ENCODE assay signal across 18 mouse cellular contexts in genomic region chr2:120619538-120619937, GRCm38 (mm10). TPM values are rescaled to one million over a fixed set of nuclear protein-coding genes. Genes with fewer than 3 reads are reported as not detected.
DNase-seq lines count a peak whose midpoint lies in the region; TF ChIP-seq lines count a peak whose summit lies in the region.
"Had no signal": no experiment of that assay in that cellular context is flagged by ENCODE, and none has a peak within 500 bp of the region (broad histone marks: within the 10 kb centered on the region; RNA-seq: fewer than 3 reads in every experiment).

No protein-coding gene starts in this region.

- no peak overlapping the region for H3K27ac ChIP-seq in kidney, adult 2 months (ENCODE audit: insufficient read depth, low read depth, low read length)
- H3K27ac ChIP-seq in testis, adult 2 months (ENCODE audit: control insufficient read depth, insufficient read depth, low read depth, low read length) = no peak overlapping the region
- no peak overlapping the region for H3K27ac ChIP-seq in bone marrow, adult 2 months (ENCODE audit: control insufficient read depth, insufficient read depth, low read depth, low read length, poor library complexity)
- H3K27ac ChIP-seq: forebrain, embryonic 10.5 days; heart, embryonic 15.5 days; limb, embryonic 12.5 days; midbrain, embryonic 15.5 days had no signal

- no peaks in the 10 kb centered on the region for H3K36me3 ChIP-seq in kidney, adult 2 months (ENCODE audit: control insufficient read depth, insufficient read depth, low read length)
- no peaks in the 10 kb centered on the region; the same call in none of the 2 replicates for H3K36me3 ChIP-seq in testis, adult 2 months (ENCODE audit: control insufficient read depth, insufficient read depth, low read length)

- no peaks in the 10 kb centered on the region for H3K27me3 ChIP-seq in kidney, adult 2 months (replicated peaks; ENCODE audit: control insufficient read depth, insufficient read depth, low read length)
- H3K27me3 ChIP-seq in testis, adult 2 months (ENCODE audit: control insufficient read depth, insufficient read depth, low read length) = no peaks in the 10 kb centered on the region
- H3K27me3 ChIP-seq: heart, embryonic 15.5 days; limb, embryonic 12.5 days; midbrain, embryonic 15.5 days had no signal

- TF ChIP-seq CTCF in kidney, adult 2 months (conservative IDR thresholded peaks at IDR 0.05; ENCODE audit: insufficient read depth, insufficient read length, low read depth, low read length) = peak; percentile 25; the same call in 1 of the 2 replicates
- 0 out of 2 replicates have a peak, but pooled peaks have one; percentile 10 for TF ChIP-seq CTCF in testis, adult 2 months (IDR thresholded peaks at IDR 0.05; ENCODE audit: control insufficient read depth, insufficient read depth, insufficient replicate concordance, low read depth, low read length)
- TF ChIP-seq CTCF in bone marrow, adult 2 months (IDR thresholded peaks at IDR 0.05; ENCODE audit: control insufficient read depth, insufficient read depth, low read length) = peak; percentile 12; the same call in 1 of the 2 replicates

- 97% methylated on average over 1 of the region's 1 CpGs for WGBS in kidney, adult 2 months
- WGBS in bone marrow, adult 2 months = 96% methylated on average over 1 of the region's 1 CpGs

- DNase-seq in kidney, adult 2 months = no peak
- DNase-seq in kidney, postnatal 25 days = no peak
- DNase-seq in testis, postnatal 10 days (ENCODE audit: low spot score) = no peak
- no peak for DNase-seq in left cerebral cortex, adult 11 months (ENCODE audit: low spot score)
- DNase-seq in retina, postnatal 1 day = no peak
- DNase-seq: adrenal gland, postnatal 14 days; kidney, adult 11 months; kidney, postnatal 4 days; layer of hippocampus, postnatal 36 days; lung, adult 2 months; right cerebral cortex, postnatal 25 days; thymus, adult 2 months had no signal

- no peak for TF ChIP-seq POLR2A in kidney, adult 2 months (IDR thresholded peaks at IDR 0.05; ENCODE audit: low read depth, low read length)
- TF ChIP-seq POLR2A in testis, adult 2 months (IDR thresholded peaks at IDR 0.05; ENCODE audit: control insufficient read depth, low read depth, low read length) = no peak
- TF ChIP-seq POLR2A in bone marrow, adult 2 months (IDR thresholded peaks at IDR 0.05; ENCODE audit: borderline replicate concordance, control insufficient read depth, low read depth, low read length) = no peak

- H3K4me3 ChIP-seq in kidney, adult 2 months (ENCODE audit: insufficient read depth, low read depth, low read length) = no peak overlapping the region
- H3K4me3 ChIP-seq in testis, adult 2 months (ENCODE audit: control insufficient read depth, low read depth, low read length) = no peak overlapping the region
- no peak overlapping the region for H3K4me3 ChIP-seq in bone marrow, adult 2 months (replicated peaks; ENCODE audit: control insufficient read depth, low read depth, low read length)
- H3K4me3 ChIP-seq: forebrain, embryonic 10.5 days; heart, embryonic 15.5 days; limb, embryonic 12.5 days; midbrain, embryonic 15.5 days had no signal

- H3K4me1 ChIP-seq in kidney, adult 2 months (ENCODE audit: control insufficient read depth, insufficient read depth, low read length) = no peaks in the 10 kb centered on the region
- no peaks in the 10 kb centered on the region for H3K4me1 ChIP-seq in testis, adult 2 months (ENCODE audit: control insufficient read depth, insufficient read depth, low read length)
- no peaks in the 10 kb centered on the region; the same call in 1 of the 2 replicates for H3K4me1 ChIP-seq in bone marrow, adult 2 months (ENCODE audit: control insufficient read depth, insufficient read depth, low read length)
- H3K4me1 ChIP-seq: forebrain, embryonic 10.5 days; heart, embryonic 15.5 days; limb, embryonic 12.5 days; midbrain, embryonic 15.5 days had no signal

RNA-seq across cellular contexts. Expression of gene Stard9, which starts 9.4 kb away (rescaled TPM):
- polyA plus RNA-seq in kidney, adult 2 months (2012; rRNA removed) = 4.4 and 5.3 TPM in 2 replicates
- 26.9 and 28.7 TPM in 2 replicates for polyA plus RNA-seq in testis, adult 2 months (2012; rRNA removed)
- polyA plus RNA-seq in bone marrow, adult 2 months (2011; ENCODE audit: insufficient read depth, insufficient read length, low replicate concordance, missing spikeins) = 1.4 and 3.6 TPM in 2 replicates

RNA-seq across cellular contexts. Expression of gene Lrrc57, which starts 10.2 kb away (rescaled TPM):
- 10.3 and 10.6 TPM in 2 replicates for polyA plus RNA-seq in kidney, adult 2 months (2012; rRNA removed)
- 217 and 232 TPM in 2 replicates for polyA plus RNA-seq in testis, adult 2 months (2012; rRNA removed)
- polyA plus RNA-seq in bone marrow, adult 2 months (2011; ENCODE audit: insufficient read depth, insufficient read length, low replicate concordance, missing spikeins) = 7.5 and 10.3 TPM in 2 replicates

RNA-seq across cellular contexts. Expression of gene Haus2, which starts 10.4 kb away (rescaled TPM):
- 2.4 and 3.2 TPM in 2 replicates for polyA plus RNA-seq in kidney, adult 2 months (2012; rRNA removed)
- 3.0 and 5.0 TPM in 2 replicates for polyA plus RNA-seq in testis, adult 2 months (2012; rRNA removed)
- 3.7 and 6.8 TPM in 2 replicates for polyA plus RNA-seq in bone marrow, adult 2 months (2011; ENCODE audit: insufficient read depth, insufficient read length, low replicate concordance, missing spikeins)

RNA-seq across cellular contexts. Expression of gene Snap23, which starts 52.1 kb away (rescaled TPM):
- polyA plus RNA-seq in kidney, adult 2 months (2012; rRNA removed) = 12.6 and 19.0 TPM in 2 replicates
- polyA plus RNA-seq in testis, adult 2 months (2012; rRNA removed) = 9.9 and 14.7 TPM in 2 replicates
- 21.6 and 44.5 TPM in 2 replicates for polyA plus RNA-seq in bone marrow, adult 2 months (2011; ENCODE audit: insufficient read depth, insufficient read length, low replicate concordance, missing spikeins)

RNA-seq across cellular contexts. Expression of gene Zfp106, which starts 55.9 kb away (rescaled TPM):
- 67.0 and 86.9 TPM in 2 replicates for polyA plus RNA-seq in kidney, adult 2 months (2012; rRNA removed)
- 19.7 and 19.8 TPM in 2 replicates for polyA plus RNA-seq in testis, adult 2 months (2012; rRNA removed)
- 19.1 and 27.3 TPM in 2 replicates for polyA plus RNA-seq in bone marrow, adult 2 months (2011; ENCODE audit: insufficient read depth, insufficient read length, low replicate concordance, missing spikeins)

Comparison
In these comparisons a context has a peak if more than half of its experiments do, and no peak if none do; other contexts are left out.
1. RNA of gene Lrrc57, which starts 10.2 kb away (polyA plus RNA-seq): 217 to 232 TPM in testis, adult 2 months; 10.3 to 10.6 TPM in kidney, adult 2 months and 7.5 to 10.3 TPM in bone marrow, adult 2 months; every median in the first group is over 10 times any median in the second.
2. Peak in every context shown above with its lines, with median percentiles within 50 percentile points of each other: CTCF ChIP-seq.